Mouse (Mus musculus): ENCODE results near the gene Slc29a4. TPM values are rescaled to one million over a fixed set of nuclear protein-coding genes. Genes with fewer than 3 reads are reported as not detected.

The Slc29a4 gene
- polyA plus RNA-seq, 1 experiment from 2014 or later: 77.9 TPM

DNA sequence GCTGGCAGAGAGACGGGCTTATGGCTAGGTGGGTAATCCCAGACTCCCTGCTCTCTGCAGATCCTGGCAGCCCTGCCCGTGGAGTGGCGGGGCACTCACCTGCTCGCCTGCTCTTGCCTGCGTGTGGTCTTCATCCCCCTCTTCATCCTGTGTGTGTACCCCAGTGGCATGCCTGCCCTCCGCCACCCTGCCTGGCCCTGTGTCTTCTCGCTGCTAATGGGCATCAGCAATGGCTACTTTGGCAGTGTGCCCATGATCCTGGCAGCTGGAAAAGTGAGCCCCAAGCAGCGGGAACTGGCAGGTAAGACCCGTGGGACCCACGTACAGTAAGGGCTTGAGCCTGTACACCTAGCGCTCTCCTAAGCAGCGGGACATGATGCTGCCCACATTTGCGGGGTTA, 27.6 kb downstream of the Slc29a4 start:
- Histone ChIP-seq H3K27me3 (no peaks in the 10 kb centered on the region), H3K4me3 (no peak overlapping the region), H3K36me3 (peaks cover 61% of the 10 kb centered on the region), H3K9ac (no peak overlapping the region), H3K9me3 (no peaks in the 10 kb centered on the region), H3K27ac (no peak overlapping the region), H3K4me1 (replicated peaks) (peaks cover 8% of the 10 kb centered on the region), H3K4me2 (no peak overlapping the region)
- WGBS: 88% methylated on average over 13 of the region's 13 CpGs
- ATAC-seq (ENCODE audit: low FRiP score): no peak

DNA sequence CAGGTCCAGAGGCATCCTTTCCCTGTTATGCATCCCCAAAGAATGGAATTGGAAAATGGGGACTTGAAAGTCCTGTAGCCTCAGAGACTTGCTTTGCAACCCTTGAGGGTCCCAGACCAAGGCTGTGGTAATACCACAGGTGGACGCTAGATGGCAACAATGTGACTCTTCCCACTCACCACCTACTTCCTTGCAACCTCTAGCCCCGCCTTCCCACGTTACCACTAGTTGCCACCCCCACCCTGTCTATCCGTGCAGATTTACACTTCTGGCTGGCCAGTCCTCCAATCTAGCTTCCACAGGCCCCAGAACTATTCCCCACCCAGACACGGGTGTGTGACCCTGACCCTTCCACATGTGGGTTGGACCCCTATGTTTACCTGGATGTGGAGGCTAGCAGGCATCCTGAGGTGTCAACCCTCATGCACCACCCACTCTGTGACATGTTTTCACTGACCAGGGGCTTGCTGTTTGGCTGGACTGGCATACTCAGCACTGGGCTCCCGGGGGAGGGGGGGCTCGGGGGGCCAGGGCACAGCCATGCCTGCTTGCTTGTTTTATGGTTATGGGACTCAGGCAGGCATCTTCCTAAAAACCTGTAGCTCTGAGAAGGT, 31.3 kb downstream of the Slc29a4 start:
- ATAC-seq (ENCODE audit: low FRiP score): peak; percentile 78
- Histone ChIP-seq H3K4me2 (no peak overlapping the region), H3K4me1 (replicated peaks) (peaks cover 8% of the 10 kb centered on the region), H3K4me3 (no peak overlapping the region), H3K27ac (peak overlapping the region; percentile 58), H3K36me3 (peaks cover 70% of the 10 kb centered on the region), H3K9me3 (no peaks in the 10 kb centered on the region), H3K9ac (no peak overlapping the region), H3K27me3 (no peaks in the 10 kb centered on the region)
- 19% methylated on average over 7 of the region's 7 CpGs for WGBS

DNA sequence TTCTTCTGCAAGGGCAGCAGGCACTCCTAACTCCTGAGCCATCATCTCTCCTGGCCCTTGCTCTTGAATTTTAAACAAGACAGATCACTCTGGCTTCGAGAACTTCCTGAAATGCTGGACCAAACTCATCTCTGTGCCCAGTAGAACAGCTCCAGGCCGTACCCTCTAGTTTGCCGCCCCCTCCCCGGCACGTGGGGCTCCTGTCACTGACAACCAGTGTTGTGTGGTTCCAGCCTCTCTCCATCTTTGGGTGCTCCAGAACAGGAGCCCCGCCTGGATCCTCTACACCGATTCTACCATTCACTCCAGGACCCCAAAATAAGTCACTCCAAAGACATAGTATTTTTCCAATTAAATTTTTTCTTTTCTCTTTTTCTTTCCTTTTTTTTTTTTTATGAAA, 32.0 kb downstream of the Slc29a4 start:
- Histone ChIP-seq H3K4me3 (no peak overlapping the region), H3K27ac (peak overlapping the region; percentile 58; the same call in 1 of the 2 replicates), H3K9ac (no peak overlapping the region), H3K9me3 (no peaks in the 10 kb centered on the region), H3K4me2 (no peak overlapping the region), H3K36me3 (peaks cover 70% of the 10 kb centered on the region), H3K27me3 (no peaks in the 10 kb centered on the region), H3K4me1 (replicated peaks) (peaks cover 8% of the 10 kb centered on the region)
- no peak for ATAC-seq (ENCODE audit: low FRiP score)
- 95% methylated on average over 7 of the region's 7 CpGs for WGBS

DNA sequence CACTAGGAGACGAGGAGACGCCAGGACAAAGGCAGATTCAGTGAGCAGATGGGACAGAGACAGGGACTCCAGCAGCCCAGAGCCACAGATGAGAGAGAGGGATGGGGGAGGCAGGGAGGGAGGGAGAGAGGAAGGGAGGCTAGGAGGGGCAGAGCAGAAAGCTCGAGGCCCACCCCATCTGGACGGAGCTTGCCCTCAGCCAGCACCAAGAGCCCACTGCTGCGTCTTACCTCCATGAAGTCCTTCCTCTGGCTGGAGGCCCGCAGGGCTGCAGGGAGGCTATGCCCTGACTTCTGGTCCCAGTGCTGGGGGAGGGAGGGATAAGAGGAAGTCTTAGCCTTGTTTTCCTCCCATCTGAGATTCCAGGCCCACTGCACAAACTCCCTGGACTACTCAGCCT, 34.4 kb downstream of the Slc29a4 start:
- no peak overlapping the region for H3K4me2 ChIP-seq
- H3K4me1 ChIP-seq (replicated peaks): peaks cover 8% of the 10 kb centered on the region
- peak overlapping the region; percentile 48 for H3K27ac ChIP-seq
- WGBS: 81% methylated on average over 6 of the region's 6 CpGs
- no peak overlapping the region for H3K9ac ChIP-seq
- no peaks in the 10 kb centered on the region for H3K27me3 ChIP-seq
- H3K36me3 ChIP-seq: peaks cover 75% of the 10 kb centered on the region
- ATAC-seq (ENCODE audit: low FRiP score): no peak
- H3K9me3 ChIP-seq: no peaks in the 10 kb centered on the region
- no peak overlapping the region for H3K4me3 ChIP-seq

DNA sequence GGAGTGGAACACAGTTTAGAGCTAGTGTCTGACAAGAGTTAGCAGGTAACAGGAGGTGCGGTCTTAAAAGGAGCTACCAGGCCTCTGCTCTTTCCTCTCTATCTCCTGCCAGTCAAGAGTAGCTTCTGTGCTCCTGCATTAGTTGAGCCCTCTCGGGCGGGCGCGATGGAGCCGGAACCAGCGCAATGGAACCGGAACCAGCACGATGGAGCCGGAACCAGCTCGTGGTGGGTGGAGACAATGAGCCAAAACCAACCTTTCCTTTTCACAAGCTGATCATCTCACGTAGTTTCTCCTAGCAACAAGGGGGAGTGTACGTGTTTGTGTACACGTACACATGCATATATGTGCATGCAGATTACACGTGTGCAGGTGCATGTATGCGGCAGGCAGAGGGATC, 36.0 kb downstream of the Slc29a4 start:
- WGBS: 97% methylated on average over 16 of the region's 16 CpGs
- Histone ChIP-seq H3K4me2 (no peak overlapping the region), H3K27ac (no peak overlapping the region), H3K4me3 (no peak overlapping the region), H3K27me3 (no peaks in the 10 kb centered on the region), H3K9ac (no peak overlapping the region), H3K9me3 (no peaks in the 10 kb centered on the region), H3K36me3 (peaks cover 83% of the 10 kb centered on the region), H3K4me1 (replicated peaks) (peaks cover 5% of the 10 kb centered on the region)
- ATAC-seq (ENCODE audit: low FRiP score): no peak

DNA sequence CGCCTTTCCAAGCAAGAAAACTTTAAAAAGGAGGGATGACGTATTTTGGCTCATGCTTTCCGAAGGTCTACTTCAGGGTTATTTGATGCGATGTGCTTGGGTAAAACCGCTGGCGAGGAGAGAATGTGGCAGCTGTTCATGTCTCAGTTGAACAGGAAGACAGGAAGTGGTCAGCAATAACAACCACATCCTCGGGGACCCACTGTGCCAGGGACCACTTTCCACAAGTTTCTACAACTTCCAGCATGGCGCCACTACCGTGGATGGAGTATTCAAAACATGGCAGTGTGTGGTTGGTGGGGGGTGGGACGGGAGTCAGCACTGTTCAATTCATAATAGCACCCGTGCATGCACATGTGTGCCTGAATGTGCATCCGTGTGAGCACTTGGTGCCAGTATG, 38.0 kb downstream of the Slc29a4 start:
- peaks cover 99% of the 10 kb centered on the region for H3K36me3 ChIP-seq
- H3K4me2 ChIP-seq: no peak overlapping the region
- WGBS: 93% methylated on average over 12 of the region's 12 CpGs
- no peaks in the 10 kb centered on the region for H3K9me3 ChIP-seq
- no peaks in the 10 kb centered on the region for H3K27me3 ChIP-seq
- H3K4me1 ChIP-seq (replicated peaks): no peaks in the 10 kb centered on the region
- ATAC-seq (ENCODE audit: low FRiP score): no peak
- H3K4me3 ChIP-seq: no peak overlapping the region
- H3K9ac ChIP-seq: no peak overlapping the region
- H3K27ac ChIP-seq: no peak overlapping the region

DNA sequence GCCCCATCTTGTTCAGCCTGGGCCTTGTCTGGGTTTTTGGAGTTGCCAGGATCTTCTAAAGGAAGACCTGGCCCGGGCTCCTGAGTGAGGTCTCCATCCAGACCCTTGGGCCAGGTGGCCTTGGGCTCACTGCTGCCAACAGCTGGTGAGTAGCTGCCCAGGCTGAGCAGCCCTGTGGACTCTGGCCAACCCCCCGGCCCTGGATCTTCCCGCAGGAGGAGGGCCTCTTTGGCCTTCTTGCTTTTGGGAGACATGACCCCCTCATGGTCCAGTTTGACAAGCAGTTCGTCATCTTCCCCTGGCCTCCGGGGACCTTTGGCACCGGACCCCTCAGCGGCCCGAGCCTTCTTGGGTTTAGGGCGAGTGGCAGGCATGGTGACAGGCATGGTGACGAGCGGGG, 39.6 kb downstream of the Slc29a4 start:
- no peak overlapping the region for H3K4me2 ChIP-seq
- WGBS: 92% methylated on average over 11 of the region's 11 CpGs
- no peak for ATAC-seq (ENCODE audit: low FRiP score)
- H3K9me3 ChIP-seq: no peaks in the 10 kb centered on the region
- no peak overlapping the region for H3K4me3 ChIP-seq
- no peaks in the 10 kb centered on the region for H3K27me3 ChIP-seq
- H3K9ac ChIP-seq: no peak overlapping the region
- no peak overlapping the region for H3K27ac ChIP-seq
- no peaks in the 10 kb centered on the region for H3K4me1 ChIP-seq (replicated peaks)
- peaks cover 99% of the 10 kb centered on the region for H3K36me3 ChIP-seq

DNA sequence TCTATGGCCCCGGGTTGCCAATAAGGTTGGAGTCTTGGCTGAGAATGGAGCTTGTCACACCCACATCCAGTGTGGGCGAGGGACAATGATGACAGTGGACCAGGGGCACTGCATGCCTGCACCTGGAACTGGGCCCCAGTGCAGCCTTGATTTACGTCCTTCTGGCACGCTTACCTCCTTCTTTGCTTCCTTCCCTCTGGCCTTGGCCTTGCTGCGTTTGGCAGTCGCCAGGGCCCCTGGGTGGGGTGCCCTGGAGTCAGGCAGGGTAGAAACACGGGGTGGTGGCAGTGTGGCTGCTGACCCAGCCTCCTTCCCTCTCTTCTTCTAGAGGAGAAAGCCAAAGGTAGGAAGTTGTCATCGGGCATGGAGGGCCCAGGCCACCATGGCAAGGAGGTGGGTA, 47.6 kb downstream of the Slc29a4 start:
- Histone ChIP-seq H3K4me1 (replicated peaks) (0 out of 2 replicates have a peak, but pooled peaks cover 5% of the 10 kb centered on the region), H3K27ac (no peak overlapping the region), H3K4me3 (no peak overlapping the region), H3K9me3 (no peaks in the 10 kb centered on the region), H3K27me3 (no peaks in the 10 kb centered on the region), H3K36me3 (peaks cover 92% of the 10 kb centered on the region), H3K9ac (no peak overlapping the region), H3K4me2 (no peak overlapping the region)
- WGBS: 90% methylated on average over 8 of the region's 8 CpGs
- no peak for ATAC-seq (ENCODE audit: low FRiP score)

DNA sequence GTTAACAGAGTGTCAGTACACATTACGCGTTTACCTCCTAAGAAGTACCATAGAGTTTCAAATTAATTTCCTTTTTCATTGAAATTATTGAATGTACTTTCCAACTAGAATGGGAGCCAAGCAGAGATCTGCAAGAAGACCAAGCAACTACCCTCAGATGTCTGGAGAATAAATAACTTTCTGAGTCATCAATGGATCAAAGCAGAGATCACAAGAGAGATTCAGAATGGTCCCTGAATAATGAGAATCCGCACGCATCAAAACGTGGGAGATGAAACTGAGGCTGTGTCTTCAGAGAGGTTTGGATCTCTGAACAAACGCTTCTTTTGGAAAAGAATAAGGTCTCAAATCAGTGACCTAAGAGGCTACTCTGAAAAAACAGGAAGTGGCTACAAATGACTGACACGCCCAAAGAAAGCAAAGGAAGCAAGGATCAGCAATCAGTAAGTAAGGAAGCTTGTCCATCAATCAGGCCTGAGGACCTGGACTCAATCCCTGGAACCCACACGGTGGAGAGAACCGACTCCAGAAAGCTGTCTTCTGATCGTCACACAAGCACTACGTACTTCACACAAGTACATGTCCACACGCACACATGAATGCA, 54.8 kb downstream of the Slc29a4 start:
- Histone ChIP-seq H3K9ac (no peak overlapping the region), H3K27me3 (no peaks in the 10 kb centered on the region), H3K4me1 (replicated peaks) (peaks cover 5% of the 10 kb centered on the region), H3K27ac (no peak overlapping the region; the same call in 1 of the 2 replicates), H3K4me3 (no peak overlapping the region), H3K36me3 (peaks cover 90% of the 10 kb centered on the region), H3K4me2 (no peak overlapping the region), H3K9me3 (no peaks in the 10 kb centered on the region)
- no peak for ATAC-seq (ENCODE audit: low FRiP score)
- 73% methylated on average over 12 of the region's 12 CpGs for WGBS

DNA sequence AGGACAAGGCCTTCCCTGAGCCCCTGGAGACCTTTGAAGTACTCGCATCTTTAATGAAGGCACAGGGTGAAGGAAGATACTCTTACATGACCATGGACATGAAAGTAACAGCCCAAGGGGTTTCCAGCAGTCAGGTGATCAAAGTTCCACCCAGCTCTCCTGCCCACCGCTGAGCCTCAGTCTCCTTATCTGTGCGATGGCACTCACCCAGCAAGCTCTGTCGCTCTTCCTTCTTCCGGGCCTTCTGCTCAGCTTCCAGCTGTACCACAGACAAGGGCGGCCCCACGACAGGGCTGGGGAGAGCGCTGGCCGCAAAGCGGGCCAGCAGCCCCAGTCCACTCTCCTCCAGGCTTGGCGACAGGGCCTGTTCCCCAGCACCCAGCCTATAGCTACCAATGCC, 57.9 kb downstream of the Slc29a4 start:
- H3K4me3 ChIP-seq: no peak overlapping the region
- H3K4me2 ChIP-seq: no peak overlapping the region
- peak overlapping the region; percentile 30; the same call in 1 of the 2 replicates for H3K27ac ChIP-seq
- peaks cover 89% of the 10 kb centered on the region for H3K36me3 ChIP-seq
- no peaks in the 10 kb centered on the region for H3K27me3 ChIP-seq
- H3K9ac ChIP-seq: no peak overlapping the region
- H3K4me1 ChIP-seq (replicated peaks): peaks cover 9% of the 10 kb centered on the region
- 90% methylated on average over 11 of the region's 11 CpGs for WGBS
- ATAC-seq (ENCODE audit: low FRiP score): no peak
- no peaks in the 10 kb centered on the region for H3K9me3 ChIP-seq

DNA sequence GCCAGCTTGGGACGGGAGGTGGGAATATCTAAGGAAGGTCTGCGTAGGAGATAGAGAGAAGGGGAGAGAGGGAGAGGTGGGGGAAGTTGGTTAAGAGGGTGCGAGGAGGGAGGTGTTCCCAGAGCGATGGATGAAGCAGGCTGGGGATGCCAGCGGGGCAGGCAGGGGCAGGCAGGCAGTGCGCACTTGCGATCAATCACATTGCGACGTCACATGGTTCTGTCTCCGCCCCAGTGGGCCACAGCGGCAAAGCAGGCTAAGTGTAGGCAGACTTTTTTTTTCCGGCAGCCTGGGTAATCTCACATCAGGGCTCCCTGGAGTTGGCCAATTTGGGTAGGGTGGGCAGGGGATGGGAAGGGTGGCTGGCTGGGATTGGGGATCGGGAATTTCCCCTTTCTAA, 59.9 kb downstream of the Slc29a4 start:
- WGBS: 46% methylated on average over 13 of the region's 13 CpGs

DNA sequence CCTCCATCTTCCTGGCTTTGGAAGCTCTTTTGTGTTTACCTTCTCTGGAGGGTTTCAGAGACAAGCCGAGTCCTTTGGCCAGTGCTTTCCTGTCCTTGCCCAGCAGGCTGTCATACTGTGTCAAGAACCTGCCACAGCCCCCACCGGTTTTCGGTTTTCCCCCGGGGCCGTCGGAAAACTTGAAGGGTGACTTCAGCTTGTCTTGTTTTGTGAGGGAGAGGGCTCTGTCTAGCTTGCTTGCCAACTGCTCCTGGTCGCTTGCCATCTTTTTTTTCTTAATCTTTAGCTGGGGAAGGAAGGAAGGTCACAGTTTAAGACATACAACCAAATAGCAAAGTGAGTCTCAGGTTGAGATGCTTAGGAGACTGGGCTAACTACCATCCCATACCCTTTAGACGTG, 67.5 kb downstream of the Slc29a4 start:
- no peak overlapping the region for H3K9ac ChIP-seq
- no peaks in the 10 kb centered on the region for H3K9me3 ChIP-seq
- H3K4me3 ChIP-seq: no peak overlapping the region
- no peaks in the 10 kb centered on the region for H3K27me3 ChIP-seq
- peak overlapping the region; percentile 91 for H3K27ac ChIP-seq
- ATAC-seq (ENCODE audit: low FRiP score): no peak
- no peak overlapping the region for H3K4me2 ChIP-seq
- H3K36me3 ChIP-seq: peaks cover 98% of the 10 kb centered on the region
- 90% methylated on average over 8 of the region's 8 CpGs for WGBS
- peaks cover 33% of the 10 kb centered on the region for H3K4me1 ChIP-seq (replicated peaks)

More for the DNA sequence above, 59.9 kb downstream of the Slc29a4 start:
- H3K27me3 ChIP-seq: no peaks in the 10 kb centered on the region
- no peak overlapping the region for H3K4me2 ChIP-seq
- peaks cover 13% of the 10 kb centered on the region for H3K4me1 ChIP-seq (replicated peaks)
- ATAC-seq (ENCODE audit: low FRiP score): no peak
- H3K9me3 ChIP-seq: no peaks in the 10 kb centered on the region
- peaks cover 96% of the 10 kb centered on the region for H3K36me3 ChIP-seq
- no peak overlapping the region for H3K9ac ChIP-seq
- no peak overlapping the region for H3K4me3 ChIP-seq
- peak overlapping the region; percentile 60 for H3K27ac ChIP-seq

DNA sequence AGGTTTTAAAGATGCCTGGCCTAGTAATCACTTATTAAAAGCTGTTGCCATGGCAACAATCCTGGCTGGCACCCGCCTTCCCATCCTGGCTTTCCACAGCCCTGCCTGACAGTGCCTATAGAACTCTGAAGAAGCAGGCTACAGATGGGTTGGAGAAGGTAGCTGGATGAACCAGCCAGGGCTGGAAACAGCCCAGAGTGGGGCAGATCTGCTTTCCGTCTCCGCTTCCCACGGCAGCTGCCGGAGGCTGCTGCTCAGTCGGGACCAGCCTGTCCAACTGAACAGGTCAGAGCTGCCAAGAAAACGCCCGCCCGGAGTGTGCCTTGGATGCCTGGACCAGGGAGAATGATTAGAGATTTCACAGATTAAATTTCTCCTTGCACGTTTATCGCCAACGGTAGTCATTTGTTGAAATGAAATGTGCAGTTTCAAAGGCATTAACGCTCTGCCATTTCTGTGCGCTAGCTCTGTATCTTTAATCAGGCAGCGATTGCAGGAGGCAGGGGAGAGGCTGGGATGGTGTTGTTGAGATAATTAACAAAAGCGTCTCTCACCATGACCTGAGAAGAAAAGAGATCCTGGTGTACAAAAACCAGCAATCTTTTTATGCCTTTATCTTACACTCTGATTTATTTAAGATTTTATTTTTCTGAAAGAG, 69.1 kb downstream of the Slc29a4 start:
- WGBS: 62% methylated on average over 16 of the region's 16 CpGs
- no peaks in the 10 kb centered on the region for H3K9me3 ChIP-seq
- H3K36me3 ChIP-seq: peaks cover 98% of the 10 kb centered on the region
- no peaks in the 10 kb centered on the region for H3K27me3 ChIP-seq
- H3K4me3 ChIP-seq: no peak overlapping the region
- H3K9ac ChIP-seq: peak overlapping the region; percentile 53
- H3K4me2 ChIP-seq: no peak overlapping the region
- H3K27ac ChIP-seq: peak overlapping the region; percentile 91
- H3K4me1 ChIP-seq (replicated peaks): peaks cover 44% of the 10 kb centered on the region
- ATAC-seq (ENCODE audit: low FRiP score): peak; percentile 49

Measured in hindbrain, embryonic 13.5 days (tissue).